ENCODE assay signal across 21 mouse cellular contexts in the genomic region with DNA sequence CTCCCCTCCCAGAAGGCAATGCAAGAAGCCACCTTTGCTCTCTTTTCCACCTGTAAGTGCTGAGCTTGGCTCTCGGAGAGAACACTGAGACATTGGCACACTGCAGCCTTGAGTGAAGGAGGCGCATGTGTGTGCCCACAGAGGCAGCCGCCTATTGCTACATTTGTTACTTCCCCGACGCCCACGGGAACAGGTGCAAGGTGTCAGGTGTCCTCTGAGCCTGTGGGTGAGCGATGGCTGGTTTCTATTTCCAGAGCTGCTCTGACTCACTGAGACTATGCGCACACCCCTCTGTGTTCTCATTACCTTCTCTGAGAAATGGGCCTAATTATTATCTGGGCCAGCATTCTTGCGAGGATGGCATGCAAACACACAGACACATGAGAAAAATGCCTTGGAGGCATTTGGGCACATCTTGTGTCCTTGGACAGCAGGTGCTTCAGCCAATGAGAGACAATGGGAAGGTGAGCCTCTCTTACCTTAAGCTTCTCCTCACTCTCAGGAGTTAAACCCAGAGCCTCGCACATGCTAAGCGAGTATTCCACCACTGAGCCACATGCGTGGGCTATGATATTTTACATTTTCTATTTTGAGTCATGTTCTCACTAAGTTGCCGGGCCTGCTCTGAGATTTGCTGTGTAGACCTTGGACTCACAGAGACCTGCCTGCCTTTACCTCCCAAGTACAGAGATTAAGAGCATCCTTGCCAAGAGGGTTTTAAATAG. TPM values are rescaled to one million over a fixed set of nuclear protein-coding genes. Genes with fewer than 3 reads are reported as not detected.
DNase-seq lines count a peak whose midpoint lies in the region; ATAC-seq and TF ChIP-seq lines count a peak whose summit lies in the region.
"Had no signal": no experiment of that assay in that cellular context is flagged by ENCODE, and none has a peak within 500 bp of the region (broad histone marks: within the 10 kb centered on the region; RNA-seq: fewer than 3 reads in every experiment).

No protein-coding gene starts in this region.

- 92% methylated on average over 13 of the region's 13 CpGs for WGBS in forebrain, embryonic 11.5 days

- H3K9ac ChIP-seq in forebrain, embryonic 11.5 days (ENCODE audit: low read length), result no peak overlapping the region
- H3K9ac ChIP-seq: embryonic facial prominence, embryonic 13.5 days; hindbrain, embryonic 12.5 days; liver, embryonic 13.5 days; stomach, embryonic 15.5 days had no signal

- peak overlapping the region; percentile 42 for H3K4me2 ChIP-seq in myocyte (ENCODE audit: low read depth)
- H3K4me2 ChIP-seq in forebrain, embryonic 11.5 days (ENCODE audit: low read depth, low read length, severe bottlenecking), result no peak overlapping the region
- H3K4me2 ChIP-seq: embryonic facial prominence, embryonic 13.5 days; hindbrain, embryonic 12.5 days; liver, embryonic 13.5 days; stomach, embryonic 15.5 days had no signal

- no peaks in the 10 kb centered on the region for H3K36me3 ChIP-seq in myocyte (ENCODE audit: control insufficient read depth, insufficient read depth)
- no peaks in the 10 kb centered on the region for H3K36me3 ChIP-seq in forebrain, embryonic 11.5 days (ENCODE audit: control insufficient read depth, insufficient read depth, low read length)
- H3K36me3 ChIP-seq: embryonic facial prominence, embryonic 13.5 days; G1E; hindbrain, embryonic 12.5 days; liver, embryonic 13.5 days; stomach, embryonic 15.5 days had no signal

- peak; percentile 58; the same call in 1 of the 2 replicates for ATAC-seq in cerebellum, adult (ENCODE audit: insufficient number of reproducible peaks, low FRiP score, low TSS enrichment)
- ATAC-seq in forebrain, embryonic 11.5 days (replicated peaks; ENCODE audit: low FRiP score), result no peak
- ATAC-seq: forebrain, embryonic 14.5 days had no signal

- H3K4me1 ChIP-seq in forebrain, embryonic 11.5 days (replicated peaks; ENCODE audit: control insufficient read depth, insufficient read depth, low read length), result no peaks in the 10 kb centered on the region
- H3K4me1 ChIP-seq: embryonic facial prominence, embryonic 13.5 days; hindbrain, embryonic 12.5 days; liver, embryonic 13.5 days; stomach, embryonic 15.5 days had no signal

- TF ChIP-seq POLR2A in myocyte (IDR thresholded peaks at IDR 0.05; ENCODE audit: insufficient read length, low read depth), result no peak

- no peak overlapping the region for H3K27ac ChIP-seq in forebrain, embryonic 11.5 days (ENCODE audit: low read depth, low read length)
- H3K27ac ChIP-seq: embryonic facial prominence, embryonic 13.5 days; hindbrain, embryonic 12.5 days; liver, embryonic 13.5 days; stomach, embryonic 15.5 days had no signal

- no peaks in the 10 kb centered on the region for H3K79me2 ChIP-seq in myocyte (ENCODE audit: control insufficient read depth, insufficient read depth)

- DNase-seq in cerebellum, postnatal 4 days (ENCODE audit: low spot score in 2 of 2), result no peak
- peak; percentile 55 for DNase-seq in left cerebral cortex, adult 11 months (ENCODE audit: low spot score)
- no peak for DNase-seq in left cerebral cortex, postnatal 10 days (ENCODE audit: extremely low spot score in 1 of 2, low spot score in 2 of 2)
- peak; percentile 11 to 22 for DNase-seq in frontal cortex, postnatal 14 days (ENCODE audit: low spot score in 2 of 2)
- no peak for DNase-seq in forebrain, embryonic 11.5 days (ENCODE audit: low spot score)
- DNase-seq in B cell, adult 2 months, result no peak
- DNase-seq: adrenal gland, postnatal 10 days; cerebellum, postnatal 36 days; kidney, adult 11 months; kidney, postnatal 4 days; liver, embryonic 13.5 days; lung, postnatal 10 days had no signal

- H3K27me3 ChIP-seq in myocyte (ENCODE audit: control insufficient read depth, insufficient read depth, insufficient read length), result no peaks in the 10 kb centered on the region
- H3K27me3 ChIP-seq in forebrain, embryonic 11.5 days (ENCODE audit: control insufficient read depth, insufficient read depth, low read length), result no peaks in the 10 kb centered on the region
- H3K27me3 ChIP-seq: embryonic facial prominence, embryonic 13.5 days; hindbrain, embryonic 12.5 days; liver, embryonic 13.5 days; stomach, embryonic 15.5 days had no signal

- intact Hi-C loops in left cerebral cortex, postnatal 10 days (cut with DNase I), result no loop called here

- no peaks in the 10 kb centered on the region for H3K9me3 ChIP-seq in forebrain, embryonic 11.5 days (ENCODE audit: control insufficient read depth, low read length)
- H3K9me3 ChIP-seq: embryonic facial prominence, embryonic 13.5 days; G1E; hindbrain, embryonic 12.5 days; liver, embryonic 13.5 days; stomach, embryonic 15.5 days had no signal

- no peak overlapping the region for H3K4me3 ChIP-seq in myocyte
- H3K4me3 ChIP-seq in forebrain, embryonic 11.5 days (ENCODE audit: low read depth, low read length), result no peak overlapping the region
- H3K4me3 ChIP-seq: embryonic facial prominence, embryonic 13.5 days; hindbrain, embryonic 12.5 days; liver, embryonic 13.5 days; stomach, embryonic 15.5 days had no signal

- no peak overlapping the region for H3ac ChIP-seq in myocyte (ENCODE audit: control insufficient read depth, insufficient read length)

TF ChIP-seq in myocyte, 11 proteins besides CTCF, POLR2A, EP300 and RAD21:
- TF ChIP-seq SRF (IDR thresholded peaks at IDR 0.05; ENCODE audit: control insufficient read depth, insufficient read length, low read depth) (no peak), TCF3 (IDR thresholded peaks at IDR 0.05; ENCODE audit: insufficient read length, low read depth) (peak; percentile 91), E2F4 (IDR thresholded peaks at IDR 0.05; ENCODE audit: insufficient read depth) (no peak), MAX (IDR thresholded peaks at IDR 0.05; ENCODE audit: low read depth) (no peak), REST (IDR thresholded peaks at IDR 0.05; ENCODE audit: insufficient read depth, insufficient read length) (no peak), MYOD1 (IDR thresholded peaks at IDR 0.05; ENCODE audit: control insufficient read depth in 1 of 3, insufficient read length in 2 of 3, low read depth in 2 of 3) (peak; percentile 60 to 99 (median 98)), POLR2AphosphoS2 (IDR thresholded peaks at IDR 0.05; ENCODE audit: insufficient read length, low read depth) (no peak), USF1 (IDR thresholded peaks at IDR 0.05; ENCODE audit: low read depth) (no peak), CEBPB (IDR thresholded peaks at IDR 0.05; ENCODE audit: insufficient read depth, poor library complexity, severe bottlenecking) (0 out of 2 replicates have a peak, but pooled peaks have one; percentile 5), MYOG (IDR thresholded peaks at IDR 0.05; ENCODE audit: control insufficient read depth in 1 of 3, insufficient read depth in 1 of 3, insufficient read length in 2 of 3, low read depth in 2 of 3) (peak; percentile 53 to 100 (median 97)), TCF12 (IDR thresholded peaks at IDR 0.05; ENCODE audit: insufficient read depth, poor library complexity, severe bottlenecking) (peak; percentile 89)
TF ChIP-seq in myocyte: peak in this region for 5.

RNA-seq across cellular contexts. Expression of gene Scnn1b, which starts 26.0 kb away (rescaled TPM):
- total RNA-seq in left cerebral cortex, postnatal 10 days (2021), result not detected
- polyA plus RNA-seq in myocyte (2012; fragmentation: generic; extraction: Trizol), result not detected
- polyA plus RNA-seq in forebrain, embryonic 11.5 days (2014; fragmentation: Nextera tagmentation; extraction: Ambion mirVana), result 0.07 TPM in 1 of 2 replicates, not detected in the other
- total RNA-seq: gastrocnemius, postnatal 4 days; neutrophil, adult 5-6 weeks had no signal
- polyA plus RNA-seq: G1E; liver, embryonic 13.5 days had no signal

Comparison
In these comparisons a context has a peak if more than half of its experiments do, and no peak if none do; other contexts are left out.
1. DNase-seq: peak in left cerebral cortex, adult 11 months (single experiment) and frontal cortex, postnatal 14 days (2 of 2); none in cerebellum, postnatal 4 days (0 of 2), left cerebral cortex, postnatal 10 days (0 of 2), forebrain, embryonic 11.5 days (single experiment) and B cell, adult 2 months (0 of 2).